Mouse (Mus musculus): ENCODE results near the gene Lst1.

DNA sequence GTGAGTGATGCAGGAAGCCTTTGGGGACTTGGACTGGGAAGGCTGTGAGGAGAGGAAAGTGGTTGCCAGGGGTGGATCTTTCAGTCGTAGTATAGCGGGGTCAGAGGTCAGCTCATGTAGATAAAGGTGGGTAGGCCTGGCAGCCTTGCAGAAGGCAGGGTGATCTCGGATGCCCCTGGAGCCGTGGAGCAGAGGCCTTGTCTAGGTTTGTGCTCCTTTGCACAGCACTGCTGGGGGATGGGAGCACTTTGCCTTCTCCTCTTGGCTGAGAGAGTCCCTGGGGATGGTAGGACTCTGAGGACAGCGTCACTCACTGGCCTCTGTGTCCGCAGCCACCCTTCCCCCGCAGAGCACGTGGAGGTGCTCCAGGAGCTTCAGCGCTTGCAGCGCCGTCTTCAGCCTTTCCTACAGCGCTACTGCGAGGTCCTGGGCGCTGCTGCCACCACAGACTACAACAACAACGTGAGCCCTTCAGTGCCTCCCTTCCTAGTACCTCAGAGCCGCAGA is 47.7 kb downstream of the Lst1 start:
- TF ChIP-seq POLR2A (IDR thresholded peaks at IDR 0.05; ENCODE audit: low read depth, low read length), result no peak
- no peak for TF ChIP-seq MXI1 (IDR thresholded peaks at IDR 0.05; ENCODE audit: low read depth, low read length)
- TF ChIP-seq CTCF (conservative IDR thresholded peaks at IDR 0.05 in 1 of 2, IDR thresholded peaks at IDR 0.05 in 1 of 2; ENCODE audit: low read depth in 2 of 2, low read length in 2 of 2), result no peak
- no peak for TF ChIP-seq JUND (conservative IDR thresholded peaks at IDR 0.05; ENCODE audit: low read depth, low read length)
- no peak for TF ChIP-seq MYC (IDR thresholded peaks at IDR 0.05; ENCODE audit: low read depth, low read length)
- TF ChIP-seq IRF4 (IDR thresholded peaks at IDR 0.05; ENCODE audit: low read depth, low read length), result no peak
- TF ChIP-seq ZNF384 (IDR thresholded peaks at IDR 0.05; ENCODE audit: low read depth, low read length), result no peak
- no peak for TF ChIP-seq USF1 (IDR thresholded peaks at IDR 0.05; ENCODE audit: low read depth, low read length)
- TF ChIP-seq EP300 (IDR thresholded peaks at IDR 0.05; ENCODE audit: low read length), result no peak
- TF ChIP-seq HCFC1 (IDR thresholded peaks at IDR 0.05; ENCODE audit: low read depth, low read length), result no peak
- TF ChIP-seq USF2 (conservative IDR thresholded peaks at IDR 0.05; ENCODE audit: low read depth, low read length), result no peak

Data from CH12.LX (cell line).